Mouse (Mus musculus) neural tube, embryonic 14.5 days (tissue): ENCODE measurements around the gene Smim1. TPM values are rescaled to one million over a fixed set of nuclear protein-coding genes. Genes with fewer than 3 reads are reported as not detected.

Source experiments
- ATAC-seq: fragments of 200-750 bp; cut with Nextera tagmentation; 2 replicates; pipeline ENCODE4 v1.8.0; 2017; ENCODE audit warnings: low read depth, mild to moderate bottlenecking, moderate TSS enrichment, moderate library complexity
- H3K27ac ChIP-seq: fragments of 300-500 bp; sonication (generic); 2 replicates; pipeline ENCODE4 v1.5.1; 2014; ENCODE audit warnings: low read depth, mild to moderate bottlenecking, control low read depth, low read length, moderate library complexity, mixed read lengths
- H3K27me3 ChIP-seq: fragments of 300-500 bp; sonication (generic); 2 replicates; pipeline ENCODE4 v1.6.1; 2014; ENCODE audit warnings: low read length; ENCODE audit not compliant: control insufficient read depth, insufficient read depth
- H3K36me3 ChIP-seq: fragments of 300-500 bp; sonication (generic); 2 replicates; pipeline ENCODE4 v1.6.1; 2014; ENCODE audit warnings: low read length, mixed read lengths; ENCODE audit not compliant: control insufficient read depth, insufficient read depth
- H3K4me1 ChIP-seq: fragments of 300-500 bp; sonication (generic); 2 replicates; pipeline ENCODE4 v1.6.1; 2014; ENCODE audit warnings: low read length; ENCODE audit not compliant: control insufficient read depth, insufficient read depth
- H3K4me2 ChIP-seq: fragments of 300-500 bp; sonication (generic); 2 replicates; pipeline ENCODE4 v1.6.1; 2014; ENCODE audit warnings: mild to moderate bottlenecking, low read depth, low read length, control low read depth
- H3K4me3 ChIP-seq: fragments of 300-500 bp; sonication (generic); 2 replicates; pipeline ENCODE4 v1.5.1; 2014; ENCODE audit warnings: low read depth, low read length, control low read depth, mixed read lengths
- H3K9ac ChIP-seq: fragments of 300-500 bp; sonication (generic); replicated peaks from 2 replicates; pipeline ENCODE4 v1.6.1; 2014; ENCODE audit warnings: low read depth, mild to moderate bottlenecking, control low read depth, low read length, mixed read lengths
- H3K9me3 ChIP-seq: fragments of 300-500 bp; sonication (generic); 2 replicates; pipeline ENCODE4 v1.6.1; 2016; ENCODE audit warnings: low read length; ENCODE audit not compliant: control insufficient read depth
- WGBS: fragments of 180-500 bp; shearing (Covaris S2); extraction: QIAGEN DNeasy Blood & Tissue Kit; methylation state at CpG from one replicate; pipeline ENCODE4 v1.1.7; 2014; 5-methylcytosine and 5-hydroxymethylcytosine counted together
- polyA plus RNA-seq: library from polyadenylated mRNA; unstranded; fragments of >200 nt; fragmentation: Nextera tagmentation; extraction: Ambion mirVana; gene quantifications from 2 replicates; pipeline ENCODE4 v1.2.1, GENCODE M21; 2014

The Smim1 gene
- polyA plus RNA-seq, 1 experiment from 2014 or later, result 12.5 TPM

DNA sequence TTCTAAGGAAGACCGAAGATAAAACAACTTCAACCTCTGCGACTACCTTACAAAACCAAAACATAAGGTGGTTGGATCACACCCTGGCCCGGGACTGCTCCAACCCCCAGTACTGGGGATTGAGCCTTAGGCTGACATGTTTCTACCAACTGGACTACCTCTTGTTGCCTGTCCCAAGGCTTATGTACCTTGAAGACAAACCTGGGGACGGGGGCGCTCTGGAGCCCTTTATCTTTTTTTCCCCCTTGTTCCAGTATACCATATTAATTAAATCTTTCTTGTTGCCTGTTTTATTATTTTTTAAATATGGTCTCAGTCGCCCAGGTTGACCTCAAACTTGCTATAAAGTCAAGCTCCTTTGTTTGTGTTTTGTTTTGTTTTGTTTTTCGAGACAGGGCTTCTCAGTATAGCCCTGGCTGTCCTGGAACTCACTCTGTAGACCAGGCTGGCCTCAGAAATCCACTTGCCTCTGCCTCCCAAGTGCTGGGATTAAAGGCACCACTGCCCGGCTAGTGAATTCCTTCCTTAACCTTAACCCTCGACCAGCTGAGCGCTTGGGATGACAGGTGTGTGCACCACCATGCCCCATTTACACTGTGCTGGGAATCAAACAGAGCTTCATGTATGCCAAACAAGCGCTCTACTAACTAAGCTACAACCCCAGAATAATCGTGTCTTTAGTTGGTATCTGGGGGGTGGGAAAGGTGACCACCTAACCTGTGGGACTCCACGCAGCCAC is 15.0 kb downstream of the Smim1 start:
- H3K4me2 ChIP-seq, result peak overlapping the region; percentile 99
- 30% methylated on average over 13 of the region's 13 CpGs for WGBS
- peaks cover 23% of the 10 kb centered on the region for H3K36me3 ChIP-seq
- peak overlapping the region; percentile 82 for H3K9ac ChIP-seq
- peak overlapping the region; percentile 66 for H3K4me3 ChIP-seq
- H3K27me3 ChIP-seq, result no peaks in the 10 kb centered on the region
- 0 out of 2 replicates have a peak overlapping the region, but pooled peaks have one; percentile 28 for H3K27ac ChIP-seq
- peaks cover 15% of the 10 kb centered on the region for H3K4me1 ChIP-seq
- H3K9me3 ChIP-seq, result no peaks in the 10 kb centered on the region
- ATAC-seq, result peak; percentile 70

DNA sequence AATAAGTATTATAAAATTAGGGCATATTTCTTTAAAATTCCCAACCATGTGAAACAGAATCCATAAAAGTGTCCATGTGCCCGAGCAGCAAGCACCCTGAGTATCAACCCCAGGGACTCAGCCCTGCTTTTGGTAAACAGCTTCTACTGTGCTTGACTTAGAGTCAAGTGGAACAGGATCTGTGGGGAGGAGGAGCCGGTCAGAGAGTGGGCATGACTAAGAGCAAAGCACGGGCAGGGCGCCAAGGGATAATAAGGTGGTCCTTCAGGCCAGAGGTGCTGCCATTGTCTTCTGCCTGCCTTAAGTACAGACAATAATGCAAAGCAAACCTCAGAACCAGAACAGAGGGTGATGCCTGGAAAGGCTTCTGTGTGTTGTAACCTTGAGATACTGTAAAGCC is 18.3 kb downstream of the Smim1 start:
- WGBS, result 86% methylated on average over 4 of the region's 4 CpGs
- no peaks in the 10 kb centered on the region for H3K9me3 ChIP-seq
- H3K9ac ChIP-seq, result no peak overlapping the region
- H3K4me2 ChIP-seq, result no peak overlapping the region
- peaks cover 7% of the 10 kb centered on the region; the same call in 1 of the 2 replicates for H3K4me1 ChIP-seq
- H3K27me3 ChIP-seq, result no peaks in the 10 kb centered on the region
- ATAC-seq, result no peak
- no peak overlapping the region for H3K4me3 ChIP-seq
- H3K36me3 ChIP-seq, result peaks cover 32% of the 10 kb centered on the region
- no peak overlapping the region for H3K27ac ChIP-seq

DNA sequence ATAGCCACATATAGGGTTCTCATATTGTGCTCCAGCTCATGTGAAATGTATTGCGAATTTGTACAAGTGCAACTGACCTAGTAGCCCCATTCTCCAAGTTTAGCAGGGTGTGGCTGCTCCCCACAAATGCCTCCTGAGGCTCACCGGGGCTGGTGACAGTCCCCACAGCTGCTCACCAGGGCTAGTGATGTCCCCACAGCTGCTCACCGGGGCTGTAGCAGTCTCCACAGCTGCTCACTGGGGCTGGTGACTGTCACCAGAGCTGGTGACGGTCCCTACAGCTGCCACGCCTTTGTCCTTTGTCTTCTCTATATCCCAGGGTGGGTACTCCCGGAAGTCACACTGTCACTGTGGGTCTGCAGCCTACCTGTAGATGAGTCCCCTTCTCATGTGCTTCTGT is 19.8 kb downstream of the Smim1 start:
- Histone ChIP-seq H3K9me3 (no peaks in the 10 kb centered on the region), H3K27ac (no peak overlapping the region), H3K4me2 (no peak overlapping the region), H3K9ac (no peak overlapping the region), H3K4me1 (0 out of 2 replicates have a peak, but pooled peaks cover 4% of the 10 kb centered on the region), H3K4me3 (no peak overlapping the region), H3K36me3 (peaks cover 32% of the 10 kb centered on the region), H3K27me3 (no peaks in the 10 kb centered on the region)
- 93% methylated on average over 6 of the region's 6 CpGs for WGBS
- ATAC-seq, result no peak

DNA sequence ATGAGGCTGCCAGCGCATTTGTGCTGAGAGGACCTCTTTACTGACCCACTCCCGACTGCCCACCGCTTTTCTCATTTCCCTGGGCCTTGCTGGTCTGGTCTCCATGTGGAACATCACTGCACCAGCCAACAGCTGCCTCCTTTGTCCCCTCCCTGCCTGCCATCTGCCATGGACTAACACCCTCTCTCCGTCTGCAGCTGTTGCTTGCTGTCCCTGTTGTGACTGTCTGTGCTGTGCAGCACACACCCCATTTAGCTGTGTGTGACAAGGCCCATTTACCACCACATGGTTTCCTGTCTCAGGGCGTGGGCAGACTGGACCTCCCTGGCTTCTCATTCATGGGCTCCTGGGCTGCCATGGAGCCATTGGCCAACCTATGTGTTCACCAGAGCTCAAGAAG is 20.5 kb downstream of the Smim1 start:
- Histone ChIP-seq H3K9me3 (no peaks in the 10 kb centered on the region), H3K27me3 (no peaks in the 10 kb centered on the region), H3K4me1 (no peaks in the 10 kb centered on the region), H3K4me2 (no peak overlapping the region), H3K36me3 (peaks cover 32% of the 10 kb centered on the region), H3K9ac (no peak overlapping the region), H3K4me3 (no peak overlapping the region), H3K27ac (no peak overlapping the region)
- ATAC-seq, result no peak
- WGBS, result 84% methylated on average over 5 of the region's 5 CpGs

DNA sequence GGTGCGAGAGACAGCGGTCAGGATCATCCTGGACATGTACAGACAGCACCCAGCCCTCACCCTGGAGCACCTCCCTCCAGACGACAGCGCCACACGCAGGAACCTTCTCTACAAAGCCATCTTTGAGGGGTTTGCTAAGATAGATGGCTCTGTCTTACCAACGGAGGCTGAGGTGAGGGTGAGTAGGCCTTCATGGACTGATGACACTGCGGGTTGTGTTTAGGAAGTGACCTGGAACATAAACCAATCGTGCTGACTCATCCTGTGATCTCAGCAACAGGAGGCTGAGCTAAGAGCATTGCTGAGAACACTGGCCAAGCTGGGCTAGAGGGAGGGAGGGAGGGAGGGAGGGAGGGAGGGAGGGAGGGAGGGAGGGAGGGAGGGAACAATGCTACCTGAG is 32.5 kb downstream of the Smim1 start:
- Histone ChIP-seq H3K4me2 (no peak overlapping the region), H3K9me3 (no peaks in the 10 kb centered on the region), H3K27ac (no peak overlapping the region), H3K4me1 (no peaks in the 10 kb centered on the region), H3K36me3 (peaks cover 79% of the 10 kb centered on the region), H3K9ac (no peak overlapping the region), H3K27me3 (no peaks in the 10 kb centered on the region), H3K4me3 (no peak overlapping the region)
- ATAC-seq, result no peak
- WGBS, result 91% methylated on average over 8 of the region's 8 CpGs

DNA sequence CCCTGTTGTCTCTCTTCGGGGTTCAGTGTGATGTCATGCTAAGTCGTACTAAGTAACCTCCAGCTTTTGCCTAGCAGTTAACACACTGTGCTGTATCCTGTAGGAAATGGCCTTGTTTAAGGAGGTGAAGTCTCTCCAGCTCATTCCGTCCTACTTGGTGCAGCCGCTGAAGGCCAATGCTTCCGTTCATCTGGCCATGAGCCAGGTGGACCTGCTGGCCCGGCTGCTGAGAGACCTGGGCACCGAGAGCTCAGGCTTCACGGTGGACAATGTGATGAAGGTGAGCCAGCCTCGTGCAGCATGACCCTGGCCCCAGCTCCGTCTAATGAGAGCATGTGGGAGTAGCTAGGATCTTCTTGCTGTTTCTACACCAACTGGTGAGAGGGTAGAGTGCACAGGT is 33.3 kb downstream of the Smim1 start:
- Histone ChIP-seq H3K4me3 (no peak overlapping the region), H3K9ac (no peak overlapping the region)
- WGBS, result 92% methylated on average over 10 of the region's 10 CpGs

GRCm38 (mm10) chr4:153980470-153980869 is 45.6 kb downstream of the Smim1 start:
- Histone ChIP-seq H3K27ac (no peak overlapping the region), H3K4me1 (peaks cover 10% of the 10 kb centered on the region), H3K36me3 (peaks cover 50% of the 10 kb centered on the region), H3K9ac (no peak overlapping the region), H3K27me3 (no peaks in the 10 kb centered on the region), H3K4me3 (no peak overlapping the region), H3K4me2 (no peak overlapping the region), H3K9me3 (no peaks in the 10 kb centered on the region)
- ATAC-seq, result no peak
- 92% methylated on average over 11 of the region's 11 CpGs for WGBS

More for the DNA sequence above, 33.3 kb downstream of the Smim1 start:
- Histone ChIP-seq H3K27ac (no peak overlapping the region), H3K36me3 (peaks cover 79% of the 10 kb centered on the region), H3K4me1 (no peaks in the 10 kb centered on the region), H3K4me2 (no peak overlapping the region), H3K9me3 (no peaks in the 10 kb centered on the region), H3K27me3 (no peaks in the 10 kb centered on the region)
- no peak for ATAC-seq

DNA sequence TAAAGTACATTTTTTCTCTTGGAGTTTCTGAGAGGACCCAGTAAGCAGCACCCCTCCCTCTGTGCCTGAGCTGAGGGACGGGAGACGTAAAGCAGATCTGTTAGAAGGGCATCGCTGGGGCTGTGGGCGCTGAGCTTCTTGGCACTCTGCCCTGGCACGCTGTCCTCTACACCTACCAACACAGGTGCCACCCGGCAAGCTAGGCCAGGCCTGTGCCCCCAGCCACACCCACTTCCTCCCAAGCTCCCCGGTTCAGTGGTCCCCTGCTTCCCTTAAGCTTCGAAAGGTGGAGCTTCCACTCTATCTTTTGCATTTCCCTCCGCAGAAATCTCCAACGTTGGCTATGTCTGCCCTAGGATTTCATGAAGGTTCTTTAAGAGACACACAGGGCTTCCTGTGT is 46.8 kb downstream of the Smim1 start:
- WGBS, result 93% methylated on average over 10 of the region's 10 CpGs
- H3K36me3 ChIP-seq, result peaks cover 38% of the 10 kb centered on the region

DNA sequence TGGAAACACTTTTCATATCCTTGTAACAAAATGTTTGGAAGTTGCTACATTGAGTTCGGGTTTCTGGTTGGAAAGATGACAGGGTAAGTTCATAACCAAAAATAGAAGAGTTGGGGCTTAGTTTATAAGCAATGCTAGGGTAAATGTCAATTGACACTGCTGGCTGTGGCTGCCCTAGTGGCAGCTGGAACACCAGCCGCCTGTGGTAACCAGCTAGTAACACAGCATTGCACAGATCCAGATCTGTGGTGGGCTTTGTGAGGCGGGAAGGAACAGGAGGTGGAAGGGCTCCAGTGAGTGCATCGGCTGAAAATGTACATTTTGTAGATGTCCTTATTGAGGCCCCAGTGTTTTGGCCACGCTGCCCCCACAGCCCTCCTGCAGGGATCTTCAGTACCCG is 50.3 kb downstream of the Smim1 start:
- Histone ChIP-seq H3K9me3 (no peaks in the 10 kb centered on the region), H3K4me3 (peak overlapping the region; percentile 98), H3K27ac (no peak overlapping the region), H3K4me1 (peaks cover 10% of the 10 kb centered on the region), H3K9ac (peak overlapping the region; percentile 89), H3K36me3 (peaks cover 20% of the 10 kb centered on the region), H3K27me3 (no peaks in the 10 kb centered on the region), H3K4me2 (peak overlapping the region; percentile 67)
- ATAC-seq, result no peak
- WGBS, result 42% methylated on average over 6 of the region's 6 CpGs

More for the DNA sequence above, 46.8 kb downstream of the Smim1 start:
- Histone ChIP-seq H3K4me2 (no peak overlapping the region), H3K9me3 (no peaks in the 10 kb centered on the region), H3K4me3 (no peak overlapping the region), H3K27ac (no peak overlapping the region), H3K9ac (no peak overlapping the region), H3K4me1 (peaks cover 10% of the 10 kb centered on the region), H3K27me3 (no peaks in the 10 kb centered on the region)
- no peak for ATAC-seq
